Mouse (Mus musculus) olfactory bulb, adult 2 months (tissue): ENCODE measurements around the gene Entpd6.

Experiments
- CTCF ChIP-seq: fragments of 200-500 bp; IDR thresholded peaks from 2 replicates; pipeline ENCODE4 v1.5.1; 2012; ENCODE audit warnings: low read depth, mild to moderate bottlenecking, low read length, moderate library complexity; ENCODE audit not compliant: insufficient read depth
- POLR2A ChIP-seq: fragments of 200-500 bp; IDR thresholded peaks from 2 replicates; pipeline ENCODE4 v1.6.1; 2012; ENCODE audit warnings: mild to moderate bottlenecking, low read depth, low read length, moderate library complexity; ENCODE audit not compliant: insufficient read depth

- no peak for TF ChIP-seq CTCF
- no peak for TF ChIP-seq POLR2A
Observed at GRCm38 (mm10) chr2:150808812-150809211, 60.0 kb downstream of the Entpd6 start.
